Mouse (Mus musculus): Measurements from ENCODE around the gene Mapkapk2. TPM values are rescaled to one million over a fixed set of nuclear protein-coding genes. Genes with fewer than 3 reads are reported as not detected.

The Mapkapk2 gene
- 39.6 and 82.4 TPM in 2 replicates for polyA plus RNA-seq (2012; ENCODE audit: low replicate concordance)

DNA sequence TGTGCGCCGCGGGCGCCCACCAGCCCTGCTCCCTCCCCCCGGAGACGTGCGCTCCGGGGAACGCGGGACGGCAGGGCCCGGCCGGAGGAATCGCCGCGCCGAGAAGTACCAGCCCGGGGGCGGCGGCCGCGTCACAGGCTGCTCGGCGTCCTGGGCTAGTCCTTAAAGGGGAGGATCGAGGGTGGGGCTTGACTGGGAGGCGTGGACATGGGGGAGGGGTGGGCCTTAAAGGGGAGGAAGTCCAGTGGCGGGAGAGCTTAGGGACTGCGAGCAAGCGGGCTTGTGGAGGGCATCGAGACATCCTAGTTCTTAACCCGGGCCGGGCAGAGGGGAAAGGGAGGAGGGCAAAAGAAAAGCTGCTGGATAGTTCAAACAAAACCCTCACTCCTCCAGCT, at the start of gene Mapkapk2:
Mapkapk2 (minus strand) TSS at position 127 of the 395 bp plus-strand sequence.

DNA sequence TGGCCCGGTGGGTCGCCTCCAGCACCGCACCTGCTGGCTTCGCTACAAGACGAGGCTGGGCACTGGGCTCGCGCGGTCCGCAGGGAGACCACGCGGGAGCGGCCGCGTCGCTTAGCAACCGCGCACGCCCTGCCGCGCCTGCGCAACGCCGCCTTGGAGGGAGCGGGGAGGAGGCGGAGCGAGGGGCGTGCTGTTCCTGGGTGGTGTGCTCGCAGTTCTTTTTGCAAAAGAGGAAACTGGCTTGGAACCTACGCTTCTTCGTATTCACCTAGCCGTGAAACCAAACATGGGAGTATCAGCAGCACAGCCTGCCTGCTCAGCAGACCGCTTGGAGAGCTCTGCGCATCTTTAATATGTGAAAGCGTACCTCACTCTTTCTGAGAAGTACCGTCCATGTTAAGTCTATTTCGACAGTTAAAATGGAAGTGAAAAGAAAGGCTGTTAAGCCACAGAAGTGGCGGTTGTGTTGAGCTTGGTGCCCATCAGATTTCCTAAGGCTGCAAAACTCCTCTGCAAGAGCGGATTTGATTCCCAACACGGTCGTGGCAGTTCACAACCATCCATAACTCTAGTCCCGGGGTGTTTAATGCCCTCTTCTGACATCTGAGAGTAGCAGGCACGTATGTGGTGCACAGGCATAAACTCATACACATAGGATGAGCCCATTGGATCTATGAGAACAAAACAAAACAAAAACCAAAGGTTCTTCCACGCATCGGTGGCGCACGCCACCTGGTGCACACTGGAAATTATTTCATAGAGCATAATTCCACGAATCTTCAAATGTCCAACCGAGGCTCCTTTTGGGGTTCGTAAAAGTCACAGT, 40.8 kb upstream of the Mapkapk2 start, which contains the start of gene Dyrk3:
Dyrk3 (minus strand) TSS at position 150 of the 826 bp plus-strand sequence.

DNA sequence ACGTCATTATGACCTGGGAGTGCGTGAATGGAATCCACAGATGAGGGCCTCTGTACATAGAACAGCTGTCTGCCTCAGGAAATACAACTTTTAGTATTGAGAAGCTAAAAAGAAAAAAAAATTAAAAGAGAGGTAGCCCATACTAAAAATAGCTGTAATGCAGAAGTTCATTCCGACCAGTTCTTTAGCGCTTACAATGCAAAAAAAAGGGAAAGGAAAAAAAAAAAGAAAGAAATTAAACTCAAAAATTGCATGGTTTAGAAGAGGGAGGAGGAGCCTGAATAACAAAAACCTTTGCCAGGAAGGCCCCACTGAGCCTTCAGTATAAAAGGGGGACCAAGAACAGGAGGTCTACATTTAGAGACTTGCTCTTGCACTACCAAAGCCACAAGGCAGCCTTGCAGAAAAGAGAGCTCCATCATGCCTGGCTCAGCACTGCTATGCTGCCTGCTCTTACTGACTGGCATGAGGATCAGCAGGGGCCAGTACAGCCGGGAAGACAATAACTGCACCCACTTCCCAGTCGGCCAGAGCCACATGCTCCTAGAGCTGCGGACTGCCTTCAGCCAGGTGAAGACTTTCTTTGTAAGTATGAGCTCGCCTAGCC, 78.0 kb downstream of the Mapkapk2 start, which contains the start of gene Il10:
Il10 (plus strand) TSS at position 354 of the 607 bp plus-strand sequence.

Other genes with a start within 250 kb of the Mapkapk2 start
- gene Fcmr, start 232.2 kb downstream of the Mapkapk2 start, polyA plus RNA-seq (2012; ENCODE audit: low replicate concordance): 557 and 1,286 TPM in 2 replicates
- not detected in 2 replicates for gene Il24, start 210.4 kb downstream of the Mapkapk2 start, polyA plus RNA-seq (2012; ENCODE audit: low replicate concordance)
- not detected in 2 replicates for gene Il20, start 186.4 kb downstream of the Mapkapk2 start, polyA plus RNA-seq (2012; ENCODE audit: low replicate concordance)
- gene Il19, start 157.7 kb downstream of the Mapkapk2 start, polyA plus RNA-seq (2012; ENCODE audit: low replicate concordance): not detected in 2 replicates
- not detected in 2 replicates for gene Il10, start 78.0 kb downstream of the Mapkapk2 start, polyA plus RNA-seq (2012; ENCODE audit: low replicate concordance)
- gene Dyrk3, start 40.5 kb upstream of the Mapkapk2 start, polyA plus RNA-seq (2012; ENCODE audit: low replicate concordance): 6.9 and 7.6 TPM in 2 replicates
- 17.8 and 25.3 TPM in 2 replicates for gene Eif2d, start 55.4 kb upstream of the Mapkapk2 start, polyA plus RNA-seq (2012; ENCODE audit: low replicate concordance)
- gene Rassf5, start 147.4 kb upstream of the Mapkapk2 start, polyA plus RNA-seq (2012; ENCODE audit: low replicate concordance): 3.2 and 3.4 TPM in 2 replicates
- 2.5 TPM in 2 replicates for gene Ikbke, start 181.8 kb upstream of the Mapkapk2 start, polyA plus RNA-seq (2012; ENCODE audit: low replicate concordance)

All from leukemia stem cell, adult 10-12 weeks (primary cell).